Mouse (Mus musculus) adrenal gland, postnatal 25 days (tissue): ENCODE measurements around the gene Igf2bp2. TPM values are rescaled to one million over a fixed set of nuclear protein-coding genes. Genes with fewer than 3 reads are reported as not detected.

Experiments used
- DNase-seq: peaks from one replicate; pipeline ENCODE4 v3.0.0; 2021; ENCODE audit warnings: mixed read lengths
- total RNA-seq: library from RNA; stranded (reverse); gene quantifications from 2 replicates; pipeline ENCODE4 v1.2.3, GENCODE M21; 2021

Gene Igf2bp2
- total RNA-seq, 1 experiment from 2014 or later: 10.4 TPM

- no peak for DNase-seq
These were observed 135.6 kb downstream of the Igf2bp2 start for GRCm38 (mm10) chr16:22027474-22027873.

- DNase-seq: no peak
These were observed 141.0 kb downstream of the Igf2bp2 start for GRCm38 (mm10) chr16:22022122-22022521.

- no peak for DNase-seq
These were observed 147.5 kb downstream of the Igf2bp2 start for GRCm38 (mm10) chr16:22015569-22015968.

GRCm38 (mm10) chr16:22009596-22009995 is 153.5 kb downstream of the Igf2bp2 start:
- DNase-seq: no peak

- peak; percentile 100 for DNase-seq
These were observed 154.0 kb downstream of the Igf2bp2 start, which contains the start of gene Senp2 for GRCm38 (mm10) chr16:22009099-22009584. Gene Senp2, plus strand, starts transcription at chr16:22009484.

Other genes starting within 250 kb of the Igf2bp2 start
- 16.6 and 26.6 TPM in 2 replicates for gene Tmem41a, start 215.7 kb downstream of the Igf2bp2 start, total RNA-seq
- gene Liph, start 167.6 kb downstream of the Igf2bp2 start, total RNA-seq: 0.33 and 1.5 TPM in 2 replicates
- 36.0 and 40.1 TPM in 2 replicates for gene Senp2, start 153.8 kb downstream of the Igf2bp2 start, total RNA-seq
- 103 and 117 TPM in 2 replicates for gene Tra2b, start 102.7 kb upstream of the Igf2bp2 start, total RNA-seq